Mouse (Mus musculus) kidney, adult 2 months (tissue): ENCODE results near the gene Ahcyl2. TPM values are rescaled to one million over a fixed set of nuclear protein-coding genes. Genes with fewer than 3 reads are reported as not detected.

ENCODE experiments used
- DNase-seq: peaks from one replicate; pipeline ENCODE4 v3.0.0; 2021
- H3K27ac ChIP-seq: fragments of 200-500 bp; 2 replicates; pipeline ENCODE4 v1.5.1; 2012; ENCODE audit warnings: low read depth, low read length, control low read depth, inconsistent platforms; ENCODE audit not compliant: insufficient read depth
- H3K27me3 ChIP-seq: fragments of 200-500 bp; replicated peaks from 2 replicates; pipeline ENCODE4 v1.6.1; 2012; ENCODE audit warnings: mild to moderate bottlenecking, moderate library complexity, low read length, inconsistent platforms; ENCODE audit not compliant: control insufficient read depth, insufficient read depth
- H3K36me3 ChIP-seq: fragments of 200-500 bp; 2 replicates; pipeline ENCODE4 v1.6.1; 2012; ENCODE audit warnings: mild to moderate bottlenecking, moderate library complexity, low read length, inconsistent platforms; ENCODE audit not compliant: control insufficient read depth, insufficient read depth
- H3K4me1 ChIP-seq: fragments of 200-500 bp; 2 replicates; pipeline ENCODE4 v1.6.1; 2011; ENCODE audit warnings: low read length; ENCODE audit not compliant: control insufficient read depth, insufficient read depth
- H3K4me3 ChIP-seq: fragments of 200-500 bp; 2 replicates; pipeline ENCODE4 v1.5.1; 2011; ENCODE audit warnings: mild to moderate bottlenecking, low read depth, low read length, control low read depth; ENCODE audit not compliant: insufficient read depth
- CTCF ChIP-seq: fragments of 200-500 bp; conservative IDR thresholded peaks from 2 replicates; pipeline ENCODE4 v1.5.1; 2011; ENCODE audit warnings: low read depth, mild to moderate bottlenecking, control low read depth, low read length, moderate library complexity, mixed read lengths; ENCODE audit not compliant: insufficient read depth, insufficient read length
- POLR2A ChIP-seq: fragments of 200-500 bp; IDR thresholded peaks from one replicate; pipeline ENCODE4 v1.6.1; 2011; ENCODE audit warnings: low read depth, low read length, control low read depth
- WGBS: fragments of 180-500 bp; shearing (Covaris S2); methylation state at CpG from one replicate; pipeline ENCODE4 v1.1.7; 2018; 5-methylcytosine and 5-hydroxymethylcytosine counted together
- polyA plus RNA-seq: library from polyadenylated mRNA; depleted of rRNA; stranded (reverse); fragments of >200 nt; gene quantifications from 2 replicates; pipeline ENCODE4 v1.2.3, GENCODE M21; 2012

The Ahcyl2 gene
- polyA plus RNA-seq, 1 experiment, result 122 TPM

DNA sequence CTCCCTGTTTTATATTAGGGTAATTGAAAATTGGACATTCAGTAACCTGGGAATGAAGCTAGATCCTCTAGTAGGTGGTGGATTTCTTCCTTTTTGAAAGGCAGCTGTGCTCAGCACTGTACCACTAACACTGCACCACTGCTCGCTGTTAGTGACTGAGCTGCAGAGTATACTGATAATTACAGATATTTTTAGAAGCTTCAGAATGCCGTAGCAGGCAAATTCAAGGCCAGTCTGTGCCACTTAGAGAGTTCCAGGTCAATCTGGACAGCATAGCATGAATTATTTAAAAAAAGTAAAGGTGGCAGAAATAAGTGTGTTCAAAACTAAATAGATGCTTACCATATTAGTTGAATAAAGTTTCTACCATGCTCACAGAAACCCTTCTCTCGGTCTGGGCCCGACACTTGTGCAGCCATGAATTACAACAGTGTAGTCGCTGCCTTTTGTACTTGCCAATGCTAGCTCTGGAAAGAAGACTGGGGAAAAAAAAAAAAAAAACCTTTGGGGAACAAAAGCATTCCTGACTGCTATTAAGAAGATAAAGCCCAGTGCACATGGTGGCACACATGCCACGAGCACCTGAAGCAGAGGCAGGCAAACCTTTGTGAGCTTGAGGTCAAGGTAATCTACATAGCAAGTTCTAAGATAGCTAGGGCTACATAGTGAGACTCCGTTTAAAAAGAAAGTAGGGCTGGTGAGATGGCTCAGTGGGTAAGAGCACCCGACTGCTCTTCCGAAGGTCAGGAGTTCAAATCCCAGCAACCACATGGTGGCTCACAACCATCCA, 99.3 kb downstream of the Ahcyl2 start:
- no peak for DNase-seq
- H3K27me3 ChIP-seq, result no peaks in the 10 kb centered on the region
- peaks cover 14% of the 10 kb centered on the region; the same call in 1 of the 2 replicates for H3K4me1 ChIP-seq
- H3K36me3 ChIP-seq, result peaks cover 9% of the 10 kb centered on the region
- H3K27ac ChIP-seq, result 0 out of 2 replicates have a peak overlapping the region, but pooled peaks have one; percentile 63
- 68% methylated on average over 9 of the region's 9 CpGs for WGBS
- no peak for TF ChIP-seq CTCF
- TF ChIP-seq POLR2A, result no peak
- no peak overlapping the region for H3K4me3 ChIP-seq

- WGBS, result 52% methylated on average over 2 of the region's 2 CpGs
- TF ChIP-seq POLR2A, result no peak
- no peak for TF ChIP-seq CTCF
- Histone ChIP-seq H3K27ac (peak overlapping the region; percentile 70), H3K36me3 (peaks cover 9% of the 10 kb centered on the region), H3K4me3 (no peak overlapping the region), H3K27me3 (no peaks in the 10 kb centered on the region), H3K4me1 (peaks cover 14% of the 10 kb centered on the region; the same call in 1 of the 2 replicates)
- DNase-seq, result peak; percentile 72
These were observed 100.6 kb downstream of the Ahcyl2 start for GRCm38 (mm10) chr6:29868341-29868895.

- TF ChIP-seq CTCF (no peak), POLR2A (no peak)
- Histone ChIP-seq H3K27ac (no peak overlapping the region), H3K4me1 (peaks cover 8% of the 10 kb centered on the region; the same call in 1 of the 2 replicates), H3K36me3 (peaks cover 13% of the 10 kb centered on the region), H3K27me3 (no peaks in the 10 kb centered on the region), H3K4me3 (no peak overlapping the region)
- WGBS, result 64% methylated on average over 2 of the region's 2 CpGs
- no peak for DNase-seq
These were observed 105.8 kb downstream of the Ahcyl2 start for GRCm38 (mm10) chr6:29873654-29874053.

DNA sequence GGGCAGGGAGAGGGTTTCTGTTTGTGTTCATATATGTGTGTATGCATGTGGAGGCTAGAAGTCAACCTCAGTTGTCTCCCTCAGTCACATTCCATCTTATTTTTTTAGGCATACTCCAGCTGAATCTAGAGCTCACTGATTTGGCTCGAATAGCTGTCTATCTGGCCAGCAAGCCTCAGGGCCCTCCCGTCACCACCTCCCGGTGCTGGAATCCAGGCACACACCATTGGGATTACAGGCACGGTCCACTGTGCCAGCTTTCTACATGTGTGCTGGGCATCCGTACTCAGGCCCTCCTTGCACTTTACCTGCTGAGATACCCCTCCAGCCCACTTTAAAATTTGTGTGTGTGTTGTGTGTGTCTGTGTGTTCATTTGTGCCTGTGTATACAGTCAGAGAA, 107.8 kb downstream of the Ahcyl2 start:
- H3K36me3 ChIP-seq, result peaks cover 15% of the 10 kb centered on the region
- no peak overlapping the region for H3K4me3 ChIP-seq
- 63% methylated on average over 5 of the region's 5 CpGs for WGBS
- H3K27ac ChIP-seq, result peak overlapping the region; percentile 23; the same call in 1 of the 2 replicates
- peaks cover 3% of the 10 kb centered on the region; the same call in 1 of the 2 replicates for H3K4me1 ChIP-seq
- no peak for TF ChIP-seq CTCF
- no peak for TF ChIP-seq POLR2A
- no peaks in the 10 kb centered on the region for H3K27me3 ChIP-seq
- DNase-seq, result peak; percentile 47

DNA sequence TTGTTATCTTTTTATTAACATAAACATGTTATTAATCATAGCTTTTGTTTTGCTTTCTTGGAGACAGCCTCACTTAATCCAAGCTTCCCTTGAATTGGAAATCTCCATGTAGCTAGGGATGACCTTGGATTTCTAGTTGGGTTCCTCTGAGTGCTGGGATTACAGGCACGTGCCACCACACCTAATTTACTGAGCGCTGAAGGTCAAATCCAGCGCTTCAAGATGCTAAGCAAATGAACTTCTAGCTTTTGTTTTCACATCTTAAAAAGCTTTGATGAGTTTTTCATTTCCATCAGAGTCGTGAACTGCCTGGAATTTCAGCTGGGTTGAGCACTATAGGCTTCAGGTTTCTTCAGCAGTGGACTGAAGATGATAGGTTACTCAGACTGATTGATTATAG, 109.0 kb downstream of the Ahcyl2 start:
- no peak for DNase-seq
- 78% methylated on average over 4 of the region's 4 CpGs for WGBS
- peaks cover 3% of the 10 kb centered on the region; the same call in 1 of the 2 replicates for H3K4me1 ChIP-seq
- no peak overlapping the region for H3K27ac ChIP-seq
- H3K27me3 ChIP-seq, result no peaks in the 10 kb centered on the region
- peaks cover 8% of the 10 kb centered on the region for H3K36me3 ChIP-seq
- H3K4me3 ChIP-seq, result no peak overlapping the region
- TF ChIP-seq CTCF (no peak), POLR2A (no peak)

DNA sequence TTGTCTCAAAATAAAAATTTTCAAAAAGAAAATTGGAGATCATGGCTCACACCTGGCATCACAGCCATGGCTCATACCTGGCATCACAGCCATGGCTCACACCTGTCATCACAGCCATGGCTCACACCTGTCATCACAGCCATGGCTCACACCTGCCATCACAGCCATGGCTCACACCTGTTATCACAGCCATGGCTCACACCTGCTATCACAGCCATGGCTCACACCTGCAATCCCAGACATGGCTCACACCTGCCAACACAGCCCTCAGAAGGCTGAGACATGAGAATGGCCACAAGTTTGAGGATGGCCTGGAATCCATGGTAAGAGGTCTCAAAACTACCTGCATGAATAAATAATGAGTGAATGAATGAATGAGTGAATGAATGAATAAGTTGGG, 111.8 kb downstream of the Ahcyl2 start:
- H3K4me1 ChIP-seq, result peaks cover 3% of the 10 kb centered on the region; the same call in 1 of the 2 replicates
- H3K27me3 ChIP-seq, result no peaks in the 10 kb centered on the region
- no peak overlapping the region for H3K27ac ChIP-seq
- no peak overlapping the region for H3K4me3 ChIP-seq
- DNase-seq, result no peak
- peaks cover 8% of the 10 kb centered on the region for H3K36me3 ChIP-seq
- TF ChIP-seq POLR2A, result no peak
- TF ChIP-seq CTCF, result no peak

- Histone ChIP-seq H3K4me3 (no peak overlapping the region), H3K36me3 (peaks cover 10% of the 10 kb centered on the region), H3K27ac (no peak overlapping the region), H3K27me3 (no peaks in the 10 kb centered on the region), H3K4me1 (peaks cover under 1% of the 10 kb centered on the region; the same call in 1 of the 2 replicates)
- DNase-seq, result no peak
- TF ChIP-seq CTCF, result no peak
- TF ChIP-seq POLR2A, result no peak
- 94% methylated on average over 3 of the region's 3 CpGs for WGBS
These were observed 113.0 kb downstream of the Ahcyl2 start for GRCm38 (mm10) chr6:29880796-29881195.
